ENCODE assay signal across 9 mouse cellular contexts in the genomic region with DNA sequence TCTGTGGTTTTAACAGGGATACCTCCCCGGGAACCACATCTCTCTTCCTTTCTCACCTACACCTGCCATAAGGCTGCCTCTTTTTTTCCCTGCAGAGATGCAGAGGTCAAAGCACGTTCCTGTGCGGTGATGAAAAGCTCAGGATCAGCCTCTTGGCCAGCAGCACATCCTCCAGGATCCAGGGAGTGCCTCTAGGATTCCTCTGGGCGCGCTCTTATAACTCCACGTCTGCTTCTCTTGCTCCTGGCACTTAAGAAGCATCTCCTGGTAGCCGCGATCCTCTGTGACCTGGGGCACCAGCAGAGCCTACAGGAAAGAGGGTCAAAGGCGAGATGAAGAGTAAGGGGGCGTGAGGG. TPM values are rescaled to one million over a fixed set of nuclear protein-coding genes. Genes with fewer than 3 reads are reported as not detected.
A peak's percentile ranks its signal among the peaks of the same experiment; 100 is the strongest.
DNase-seq lines count a peak whose midpoint lies in the region; ATAC-seq lines count a peak whose summit lies in the region.
"Had no signal": no experiment of that assay in that cellular context is flagged by ENCODE, and none has a peak within 500 bp of the region (broad histone marks: within the 10 kb centered on the region; RNA-seq: fewer than 3 reads in every experiment).

No protein-coding gene starts in this region.

- H3K4me1 ChIP-seq in megakaryocyte, embryonic 14.5 days: peaks cover 26% of the 10 kb centered on the region
- H3K4me1 ChIP-seq in liver, embryonic 13.5 days (replicated peaks): no peaks in the 10 kb centered on the region

- no peaks in the 10 kb centered on the region for H3K36me3 ChIP-seq in megakaryocyte, embryonic 14.5 days (replicated peaks; ENCODE audit: low read length)
- no peaks in the 10 kb centered on the region for H3K36me3 ChIP-seq in liver, embryonic 13.5 days

- WGBS in liver, embryonic 13.5 days (ENCODE audit: insufficient replicate concordance): 2% methylated on average over 10 of the region's 10 CpGs

- peaks cover 44% of the 10 kb centered on the region for H3K27me3 ChIP-seq in megakaryocyte, embryonic 14.5 days (replicated peaks)
- H3K27me3 ChIP-seq in liver, embryonic 13.5 days: peaks cover 43% of the 10 kb centered on the region

- no peak overlapping the region for H3K27ac ChIP-seq in liver, embryonic 13.5 days

- H3K4me3 ChIP-seq in megakaryocyte, embryonic 14.5 days (replicated peaks): peak overlapping the region; percentile 87
- H3K4me3 ChIP-seq in liver, embryonic 13.5 days (replicated peaks): peak overlapping the region; percentile 43

- ATAC-seq in megakaryocyte, adult 5-6 weeks (ENCODE audit: poor library complexity, severe bottlenecking): no peak
- ATAC-seq in liver, embryonic 13.5 days (ENCODE audit: low read depth): no peak

- peak overlapping the region; percentile 57 for H3K4me2 ChIP-seq in liver, embryonic 13.5 days

- H3K9me3 ChIP-seq in megakaryocyte, embryonic 14.5 days: 0 out of 2 replicates have a peak, but pooled peaks cover 4% of the 10 kb centered on the region
- H3K9me3 ChIP-seq in liver, embryonic 13.5 days (replicated peaks): no peaks in the 10 kb centered on the region

- H3K9ac ChIP-seq in liver, embryonic 13.5 days: no peak overlapping the region

- DNase-seq in cerebellum, adult 11-12 months: peak; percentile 3
- DNase-seq in cerebellum, adult 9-11 months: no peak
- no peak for DNase-seq in liver, embryonic 13.5 days
- DNase-seq in right cerebral cortex, postnatal 4 days: no peak
- no peak for DNase-seq in frontal cortex, adult 2 months (ENCODE audit: extremely low spot score in 1 of 2, low spot score in 1 of 2)
- DNase-seq in spleen, postnatal 36 days (ENCODE audit: low spot score in 2 of 2): no peak
- DNase-seq: kidney, adult 8-10 months had no signal

RNA-seq across cellular contexts. Expression of a gene that starts 0.4 kb away (rescaled TPM):
- polyA plus RNA-seq in megakaryocyte, embryonic 14.5 days (2012; ENCODE audit: insufficient read depth, low replicate concordance): not detected in 2 replicates
- total RNA-seq in megakaryocyte, adult 5-6 weeks (2015): not detected in 2 replicates
- total RNA-seq in megakaryocyte, adult 5-6 weeks (2017): not detected in 2 replicates
- polyA plus RNA-seq in liver, embryonic 13.5 days (2015; fragmentation: Nextera tagmentation; extraction: Ambion mirVana): 0.06 TPM in 1 of 2 replicates, not detected in the other
- 33.5 and 43.4 TPM in 2 replicates for polyA plus RNA-seq in frontal cortex, adult 2 months (2012; rRNA removed)

Comparison
In these comparisons a context has a peak if more than half of its experiments do, and no peak if none do; other contexts are left out.
1. RNA of a gene that starts 0.4 kb away (polyA plus RNA-seq): 33.5 to 43.4 TPM in frontal cortex, adult 2 months; 0.06 TPM in liver, embryonic 13.5 days and not detected in megakaryocyte, embryonic 14.5 days; every median in the first group is over 10 times any median in the second.